Mouse (Mus musculus): Measurements from ENCODE around the gene Eef1akmt4.
"Not testable (repeated sequence)": the region's sequence is repeated elsewhere in the genome, so short reads cannot be mapped to it uniquely, and the experiment has no call there.

Eef1akmt4 gene

DNA sequence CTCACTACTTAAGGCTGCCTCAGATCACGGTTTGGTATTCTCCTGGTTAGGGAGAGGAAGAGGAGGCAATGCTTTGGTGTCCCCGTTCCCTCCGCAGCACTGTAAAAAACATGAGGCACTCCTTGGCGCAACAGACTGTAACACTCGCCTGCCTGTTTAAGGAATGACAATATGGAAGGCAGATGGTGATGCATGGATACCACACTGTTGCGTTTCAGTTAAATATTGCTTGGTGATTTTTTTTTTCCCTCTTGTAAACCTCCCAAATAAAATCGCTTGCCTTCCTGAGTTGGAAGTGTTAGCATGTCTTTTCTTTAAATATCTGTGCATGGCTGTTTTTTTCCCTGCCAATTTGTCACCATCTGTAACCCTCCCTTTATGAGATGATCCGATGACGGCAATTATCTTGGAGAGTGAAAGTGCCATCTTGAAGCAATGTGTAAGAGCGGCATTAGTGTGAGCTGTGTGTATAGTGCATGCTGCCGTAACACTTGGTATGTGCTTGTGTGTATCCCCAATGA is 17.5 kb downstream of the Eef1akmt4 start:
- DNase-seq, result no peak

DNA sequence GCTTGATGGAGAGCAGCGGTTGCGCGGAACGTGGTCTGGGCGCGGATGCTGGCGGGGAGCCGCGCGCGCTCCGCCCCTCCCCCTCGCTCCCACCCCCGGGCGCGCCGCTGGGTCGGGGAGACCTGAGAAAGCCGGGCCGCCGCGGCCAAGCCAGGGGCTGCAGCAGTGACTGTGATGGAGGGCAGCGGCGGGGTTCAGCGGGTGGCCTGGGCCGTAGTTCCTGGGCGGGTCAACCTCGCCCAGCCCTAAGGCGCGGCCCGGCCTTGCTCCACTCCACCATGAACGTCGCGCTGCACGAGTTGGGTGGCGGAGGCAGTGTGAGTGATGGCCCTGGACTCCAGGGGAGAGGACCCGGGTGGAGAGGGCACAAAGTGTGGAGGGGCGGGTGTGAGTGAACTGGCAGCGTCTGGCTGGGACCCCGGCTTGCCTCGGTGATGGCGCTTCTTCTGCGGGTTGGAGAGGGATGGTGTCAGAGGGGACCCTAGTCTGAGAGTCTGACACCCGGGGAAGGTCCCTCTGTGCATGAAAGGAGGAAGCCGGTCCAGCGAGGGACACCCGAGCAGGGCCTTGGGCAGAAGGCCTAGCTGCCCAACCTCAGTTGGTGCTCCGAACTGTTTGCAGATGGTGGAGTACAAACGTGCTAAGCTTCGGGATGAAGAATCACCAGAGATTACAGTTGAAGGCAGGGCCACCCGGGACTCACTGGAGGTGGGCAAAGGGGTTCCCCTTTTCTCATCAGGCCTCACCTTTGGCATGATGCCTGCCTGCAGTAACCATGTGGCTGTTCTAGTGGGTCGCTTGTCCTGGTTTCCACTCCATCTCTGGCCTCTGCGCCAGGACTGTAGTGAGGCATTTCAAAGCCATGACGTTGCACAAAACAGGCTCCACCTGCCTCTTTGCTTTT is 18.6 kb downstream of the Eef1akmt4 start, which contains the start of gene Ece2:
Gene Ece2, plus strand, starts transcription at position 98 of the 904 bp plus-strand sequence.
- DNase-seq, result peak; percentile 71 to 73

GRCm38 (mm10) chr16:20637410-20637809 is 26.0 kb downstream of the Eef1akmt4 start:
- no peak for DNase-seq

DNA sequence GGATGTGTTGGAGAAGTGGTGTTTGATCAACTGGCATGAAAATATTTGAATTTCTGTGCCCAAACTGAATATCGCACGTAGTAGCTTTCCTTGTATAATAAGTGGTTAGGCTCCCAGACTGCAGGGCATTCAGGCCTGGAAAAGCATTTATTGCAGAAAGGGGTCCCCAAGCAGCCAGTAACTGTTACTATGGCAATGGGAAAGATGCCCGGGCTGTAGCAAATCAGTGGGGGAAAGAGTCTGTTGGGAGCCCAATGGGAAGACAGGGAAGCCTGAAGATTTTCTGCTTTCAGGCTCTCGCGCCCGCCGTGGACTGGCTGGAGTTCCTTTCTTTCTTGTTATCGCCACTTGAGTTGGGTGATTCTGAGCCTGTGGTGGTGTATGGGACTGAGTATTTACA is 27.0 kb downstream of the Eef1akmt4 start:
- peak; percentile 55 to 64 for DNase-seq

DNA sequence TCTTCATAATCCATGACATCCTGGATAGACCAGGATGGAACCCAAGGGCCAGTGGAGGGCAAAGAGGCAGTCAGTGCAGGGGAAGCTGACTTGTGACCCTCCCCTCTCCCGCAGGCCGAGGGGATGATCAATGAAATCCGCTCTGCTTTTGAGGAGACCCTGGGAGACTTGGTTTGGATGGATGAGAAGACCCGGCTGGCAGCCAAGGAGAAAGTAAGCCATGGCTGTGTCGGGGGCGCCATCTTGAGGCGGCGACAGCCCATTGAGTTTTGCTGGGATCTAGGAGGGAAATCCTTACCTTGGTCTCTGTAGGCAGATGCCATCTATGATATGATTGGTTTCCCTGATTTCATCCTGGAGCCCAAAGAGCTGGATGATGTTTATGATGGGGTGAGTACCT is 30.8 kb downstream of the Eef1akmt4 start:
- peak; percentile 92 to 94 for DNase-seq

- no peak for DNase-seq
Observed at GRCm38 (mm10) chr16:20643911-20644310, 32.5 kb downstream of the Eef1akmt4 start.

GRCm38 (mm10) chr16:20651076-20651946 is 39.9 kb downstream of the Eef1akmt4 start, which contains the start of gene Psmd2:
Psmd2 (plus strand) TSS chr16:20651652.
- peak; percentile 98 to 99 for DNase-seq

- no peak for DNase-seq
Observed at GRCm38 (mm10) chr16:20651947-20652310, 40.5 kb downstream of the Eef1akmt4 start.

GRCm38 (mm10) chr16:20653315-20653714 is 41.9 kb downstream of the Eef1akmt4 start:
- DNase-seq, result no peak

- DNase-seq, result no peak
Observed at GRCm38 (mm10) chr16:20657661-20658060, 46.3 kb downstream of the Eef1akmt4 start.

DNA sequence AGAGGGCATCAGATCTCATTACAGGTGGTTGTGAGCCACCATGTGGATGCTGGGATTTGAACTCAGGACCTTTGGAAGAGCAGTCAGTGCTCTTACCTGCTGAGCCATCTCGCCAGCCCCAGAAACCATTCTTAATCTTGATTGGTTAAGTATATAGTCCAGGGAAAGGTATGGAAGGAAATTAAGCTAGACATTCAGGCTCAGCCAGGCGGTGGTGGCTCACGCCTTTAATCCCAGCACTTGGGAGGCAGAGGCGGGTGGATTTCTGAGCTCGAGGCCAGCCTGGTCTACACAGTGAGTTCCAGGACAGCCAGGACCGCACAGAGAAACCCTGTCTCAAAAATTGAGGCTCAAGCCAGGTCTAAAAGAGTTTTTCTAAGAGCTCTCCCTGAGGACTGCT is 56.6 kb downstream of the Eef1akmt4 start, which contains the start of gene Eif4g1:
Gene Eif4g1, plus strand, starts transcription at position 301 of the 400 bp plus-strand sequence.
- DNase-seq, result not testable (repeated sequence)
